Mouse (Mus musculus): ENCODE measurements around the gene 2010111I01Rik.

DNA sequence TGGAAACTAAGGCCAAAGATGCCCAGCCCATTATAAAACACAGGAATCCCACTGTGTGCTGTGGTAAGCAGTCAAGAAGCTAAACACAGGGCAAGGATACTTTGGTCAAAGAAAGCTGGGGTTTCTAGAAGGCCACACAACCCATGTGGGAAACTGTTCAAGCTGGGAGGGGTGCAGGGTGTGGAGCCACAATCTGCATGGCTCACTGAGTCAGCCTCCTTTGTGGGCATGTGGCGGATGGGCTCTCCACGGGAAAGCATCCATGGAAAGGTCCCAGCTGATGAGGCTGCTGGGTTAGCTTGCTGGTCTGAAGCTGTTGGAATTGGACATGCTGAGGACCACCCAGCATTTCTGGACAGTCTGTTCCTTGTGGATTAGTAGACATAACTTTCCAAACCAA lies 378.1 kb downstream of the 2010111I01Rik start:
- TF ChIP-seq CTCF (IDR thresholded peaks at IDR 0.05; ENCODE audit: insufficient read depth, low read depth, low read length) = no peak
- TF ChIP-seq POLR2A (IDR thresholded peaks at IDR 0.05; ENCODE audit: insufficient read depth, low read depth, low read length) = no peak
